Mouse (Mus musculus) stomach, embryonic 16.5 days (tissue): Measurements from ENCODE around the gene 4930539E08Rik. TPM values are rescaled to one million over a fixed set of nuclear protein-coding genes. Genes with fewer than 3 reads are reported as not detected.

ENCODE experiments used
- polyA plus RNA-seq: library from polyadenylated mRNA; unstranded; fragments of >200 nt; fragmentation: Nextera tagmentation; extraction: Ambion mirVana; gene quantifications from 2 replicates; pipeline ENCODE4 v1.2.1, GENCODE M21; 2015

The 4930539E08Rik gene
- polyA plus RNA-seq, 1 experiment from 2014 or later: 0.25 TPM

Other genes with a start within 250 kb of the 4930539E08Rik start
- 0.46 and 0.80 TPM in 2 replicates for gene Slc26a8, start 225.1 kb downstream of the 4930539E08Rik start, polyA plus RNA-seq
- gene Mapk14, start 224.0 kb downstream of the 4930539E08Rik start, polyA plus RNA-seq: 34.0 and 34.2 TPM in 2 replicates
- 2.3 and 2.8 TPM in 2 replicates for gene AC170998.1, start 189.2 kb downstream of the 4930539E08Rik start, polyA plus RNA-seq
- gene Mapk13, start 146.0 kb downstream of the 4930539E08Rik start, polyA plus RNA-seq: 116 and 128 TPM in 2 replicates
- 8.2 and 10.5 TPM in 2 replicates for gene Brpf3, start 114.2 kb downstream of the 4930539E08Rik start, polyA plus RNA-seq
- 1.2 and 3.0 TPM in 2 replicates for gene Pnpla1, start 56.9 kb downstream of the 4930539E08Rik start, polyA plus RNA-seq
- gene Pxt1, start 28.5 kb upstream of the 4930539E08Rik start, polyA plus RNA-seq: 0.21 TPM in 1 of 2 replicates, not detected in the other
- gene Kctd20, start 36.6 kb upstream of the 4930539E08Rik start, polyA plus RNA-seq: 77.2 and 78.3 TPM in 2 replicates
- 118 and 120 TPM in 2 replicates for gene Stk38, start 92.7 kb upstream of the 4930539E08Rik start, polyA plus RNA-seq
- gene Srsf3, start 117.3 kb upstream of the 4930539E08Rik start, polyA plus RNA-seq: 456 and 477 TPM in 2 replicates
- gene Cdkn1a, start 175.7 kb upstream of the 4930539E08Rik start, polyA plus RNA-seq: 144 and 167 TPM in 2 replicates
- gene Rab44, start 198.8 kb upstream of the 4930539E08Rik start, polyA plus RNA-seq: 4.0 and 4.1 TPM in 2 replicates